Mouse (Mus musculus) lung, embryonic 16.5 days (tissue): ENCODE measurements around the gene Pknox2. TPM values are rescaled to one million over a fixed set of nuclear protein-coding genes. Genes with fewer than 3 reads are reported as not detected.

Experiments used
- ATAC-seq: fragments of 200-750 bp; cut with Nextera tagmentation; 2 replicates; pipeline ENCODE4 v1.8.0; 2017; ENCODE audit warnings: low read depth, mild to moderate bottlenecking, moderate library complexity
- H3K27ac ChIP-seq: fragments of 300-500 bp; sonication (generic); 2 replicates; pipeline ENCODE4 v1.5.1; 2014; ENCODE audit warnings: mild to moderate bottlenecking, control low read depth, low read length
- H3K27me3 ChIP-seq: fragments of 300-500 bp; sonication (generic); 2 replicates; pipeline ENCODE4 v1.6.1; 2014; ENCODE audit warnings: low read depth, low read length, mixed read lengths; ENCODE audit not compliant: control insufficient read depth, insufficient read depth
- H3K36me3 ChIP-seq: fragments of 300-500 bp; sonication (generic); 2 replicates; pipeline ENCODE4 v1.6.1; 2014; ENCODE audit warnings: low read length; ENCODE audit not compliant: control insufficient read depth, insufficient read depth
- H3K4me1 ChIP-seq: fragments of 300-500 bp; sonication (generic); replicated peaks from 2 replicates; pipeline ENCODE4 v1.6.1; 2014; ENCODE audit warnings: low read length, mixed read lengths; ENCODE audit not compliant: control insufficient read depth, insufficient read depth
- H3K4me2 ChIP-seq: fragments of 300-500 bp; sonication (generic); 2 replicates; pipeline ENCODE4 v1.6.1; 2014; ENCODE audit warnings: low read depth, low read length, control low read depth
- H3K4me3 ChIP-seq: fragments of 300-500 bp; sonication (generic); 2 replicates; pipeline ENCODE4 v1.5.1; 2014; ENCODE audit warnings: mild to moderate bottlenecking, low read length, control low read depth
- H3K9ac ChIP-seq: fragments of 300-500 bp; sonication (generic); 2 replicates; pipeline ENCODE4 v1.6.1; 2014; ENCODE audit warnings: low read length, control low read depth
- H3K9me3 ChIP-seq: fragments of 300-500 bp; sonication (generic); 2 replicates; pipeline ENCODE4 v1.6.1; 2016; ENCODE audit warnings: low read length; ENCODE audit not compliant: control insufficient read depth
- WGBS: fragments of 180-500 bp; shearing (Covaris S2); extraction: QIAGEN DNeasy Blood & Tissue Kit; methylation state at CpG from one replicate; pipeline ENCODE4 v1.1.7; 2014; 5-methylcytosine and 5-hydroxymethylcytosine counted together
- polyA plus RNA-seq: library from polyadenylated mRNA; unstranded; fragments of >200 nt; fragmentation: Nextera tagmentation; extraction: Ambion mirVana; gene quantifications from 2 replicates; pipeline ENCODE4 v1.2.1, GENCODE M21; 2015

The Pknox2 gene
- polyA plus RNA-seq, 1 experiment from 2014 or later, result 12.8 TPM

GRCm38 (mm10) chr9:36883569-36883968, 263.6 kb downstream of the Pknox2 start:
- Histone ChIP-seq H3K27me3 (no peaks in the 10 kb centered on the region), H3K4me2 (no peak overlapping the region), H3K4me3 (no peak overlapping the region), H3K9me3 (no peaks in the 10 kb centered on the region), H3K36me3 (no peaks in the 10 kb centered on the region), H3K9ac (no peak overlapping the region), H3K4me1 (no peaks in the 10 kb centered on the region), H3K27ac (no peak overlapping the region)
- WGBS, result 41% methylated on average over 3 of the region's 3 CpGs
- ATAC-seq, result no peak

DNA sequence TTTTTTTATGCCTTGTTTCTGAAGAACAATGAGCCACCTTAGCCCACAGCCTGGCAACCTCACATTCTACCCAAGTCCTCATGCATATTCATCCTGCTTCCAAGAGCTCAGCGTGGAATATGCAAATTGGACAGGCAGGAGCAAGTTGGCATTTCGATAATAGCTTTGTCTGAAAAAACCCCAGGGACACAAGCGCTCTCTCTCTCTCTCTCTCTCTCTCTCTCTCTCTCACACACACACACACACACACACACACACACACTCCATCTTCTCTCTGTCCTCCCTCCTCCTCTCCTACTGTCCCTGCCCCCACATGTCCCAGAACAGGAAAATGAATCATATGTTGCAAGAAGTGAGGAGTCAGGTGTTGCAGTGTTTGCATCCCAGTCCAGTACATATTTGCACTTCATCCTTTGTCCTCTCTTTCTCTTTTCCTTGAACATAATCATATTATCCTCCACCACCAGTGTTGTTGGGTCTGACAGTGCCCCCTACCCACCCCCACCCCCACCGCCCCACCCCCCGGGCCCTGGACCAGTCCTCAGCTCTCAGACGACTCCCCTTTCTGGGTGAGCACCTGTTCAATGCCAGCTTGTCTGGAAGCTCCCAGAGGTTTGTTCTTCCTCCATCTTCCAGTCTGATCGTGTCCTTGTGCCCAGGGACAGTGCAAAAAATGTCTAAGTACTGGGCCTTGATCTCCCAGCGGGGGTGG, 265.0 kb downstream of the Pknox2 start:
- no peak for ATAC-seq
- Histone ChIP-seq H3K36me3 (no peaks in the 10 kb centered on the region), H3K4me3 (no peak overlapping the region), H3K4me2 (no peak overlapping the region), H3K27ac (no peak overlapping the region), H3K9me3 (no peaks in the 10 kb centered on the region), H3K27me3 (no peaks in the 10 kb centered on the region), H3K4me1 (no peaks in the 10 kb centered on the region), H3K9ac (no peak overlapping the region)
- 42% methylated on average over 8 of the region's 8 CpGs for WGBS

GRCm38 (mm10) chr9:36881615-36882014, 265.6 kb downstream of the Pknox2 start:
- H3K4me1 ChIP-seq, result no peaks in the 10 kb centered on the region
- H3K27me3 ChIP-seq, result no peaks in the 10 kb centered on the region
- H3K4me2 ChIP-seq, result no peak overlapping the region
- WGBS, result 73% methylated on average over 5 of the region's 5 CpGs
- no peaks in the 10 kb centered on the region for H3K9me3 ChIP-seq
- no peak overlapping the region for H3K27ac ChIP-seq
- no peaks in the 10 kb centered on the region for H3K36me3 ChIP-seq
- ATAC-seq, result no peak
- no peak overlapping the region for H3K9ac ChIP-seq
- no peak overlapping the region for H3K4me3 ChIP-seq

DNA sequence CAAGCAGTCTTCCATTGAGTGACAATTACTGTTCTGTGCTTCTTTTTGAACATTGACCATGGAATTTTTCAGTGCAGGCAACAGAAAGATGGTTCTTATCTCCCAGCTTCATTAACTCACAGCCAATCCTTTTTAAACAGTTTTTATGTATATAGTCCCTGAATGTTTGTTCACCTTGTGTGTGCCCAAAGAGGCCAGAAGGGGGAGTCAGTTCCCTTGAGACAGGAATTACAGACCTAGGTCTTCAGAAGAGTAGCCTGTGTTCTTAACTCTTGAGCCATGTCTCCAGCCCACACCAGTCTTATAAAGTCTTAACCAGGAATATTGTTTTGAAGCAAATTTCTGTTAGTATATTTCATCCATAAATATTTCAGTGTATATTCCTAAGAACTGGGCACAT, 270.4 kb downstream of the Pknox2 start:
- no peak for ATAC-seq
- no peak overlapping the region for H3K4me2 ChIP-seq

GRCm38 (mm10) chr9:36876313-36876712, 270.9 kb downstream of the Pknox2 start:
- no peaks in the 10 kb centered on the region for H3K36me3 ChIP-seq
- no peak overlapping the region for H3K27ac ChIP-seq
- 81% methylated on average over 5 of the region's 5 CpGs for WGBS
- no peak overlapping the region for H3K9ac ChIP-seq
- no peaks in the 10 kb centered on the region for H3K4me1 ChIP-seq
- no peak overlapping the region for H3K4me2 ChIP-seq
- no peak for ATAC-seq
- H3K27me3 ChIP-seq, result no peaks in the 10 kb centered on the region
- H3K4me3 ChIP-seq, result no peak overlapping the region
- no peaks in the 10 kb centered on the region for H3K9me3 ChIP-seq

More for the DNA sequence above, 270.4 kb downstream of the Pknox2 start:
- Histone ChIP-seq H3K36me3 (no peaks in the 10 kb centered on the region), H3K9ac (no peak overlapping the region), H3K4me1 (no peaks in the 10 kb centered on the region), H3K27me3 (no peaks in the 10 kb centered on the region), H3K9me3 (no peaks in the 10 kb centered on the region), H3K27ac (no peak overlapping the region), H3K4me3 (no peak overlapping the region)

DNA sequence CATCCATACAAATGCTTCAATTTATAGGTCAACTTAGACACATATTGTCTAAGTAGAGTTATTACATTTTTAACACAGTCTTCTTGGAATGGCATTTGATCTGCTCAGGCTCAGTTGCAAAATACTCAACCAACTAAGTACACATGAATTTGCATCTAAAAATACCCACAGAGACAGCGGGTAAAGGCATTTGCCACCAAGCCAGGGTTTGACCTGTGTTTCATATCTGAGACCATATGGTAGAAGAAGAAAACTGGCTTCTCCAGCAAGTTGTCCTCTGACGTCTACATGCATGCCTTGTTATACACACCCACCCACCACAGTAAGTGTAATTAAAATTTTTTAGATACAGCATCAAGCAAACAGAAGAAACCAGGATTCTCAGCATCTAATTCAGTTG, 273.4 kb downstream of the Pknox2 start:
- Histone ChIP-seq H3K4me2 (no peak overlapping the region), H3K9ac (no peak overlapping the region), H3K4me1 (no peaks in the 10 kb centered on the region), H3K27ac (no peak overlapping the region), H3K27me3 (no peaks in the 10 kb centered on the region), H3K4me3 (no peak overlapping the region), H3K36me3 (no peaks in the 10 kb centered on the region), H3K9me3 (no peaks in the 10 kb centered on the region)
- no peak for ATAC-seq
- 65% methylated on average over 2 of the region's 2 CpGs for WGBS

DNA sequence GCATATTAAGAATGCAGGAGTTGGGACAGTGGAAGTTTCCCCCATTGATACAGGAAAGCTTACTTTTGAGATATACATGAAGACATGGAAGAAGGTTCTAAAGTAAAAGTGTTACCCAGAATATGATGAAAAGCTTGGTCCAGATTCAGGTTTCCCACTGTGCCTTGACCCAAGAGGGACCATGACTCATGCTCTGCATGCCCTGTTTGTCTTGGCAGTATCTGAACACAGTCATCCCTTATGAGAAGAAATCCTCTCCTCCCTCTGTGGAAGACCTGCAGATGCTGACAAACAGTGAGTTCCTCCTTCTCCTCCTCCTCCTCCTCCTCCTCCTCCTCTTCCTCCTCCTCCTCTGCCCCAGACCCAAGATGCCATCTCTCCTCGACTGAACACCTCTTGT, 276.9 kb downstream of the Pknox2 start:
- H3K27ac ChIP-seq, result no peak overlapping the region
- no peak overlapping the region for H3K4me3 ChIP-seq
- WGBS, result 20% methylated on average over 1 of the region's 1 CpGs
- H3K9me3 ChIP-seq, result no peaks in the 10 kb centered on the region
- H3K4me1 ChIP-seq, result no peaks in the 10 kb centered on the region
- H3K9ac ChIP-seq, result no peak overlapping the region
- H3K27me3 ChIP-seq, result no peaks in the 10 kb centered on the region
- no peaks in the 10 kb centered on the region for H3K36me3 ChIP-seq
- no peak for ATAC-seq
- H3K4me2 ChIP-seq, result no peak overlapping the region

DNA sequence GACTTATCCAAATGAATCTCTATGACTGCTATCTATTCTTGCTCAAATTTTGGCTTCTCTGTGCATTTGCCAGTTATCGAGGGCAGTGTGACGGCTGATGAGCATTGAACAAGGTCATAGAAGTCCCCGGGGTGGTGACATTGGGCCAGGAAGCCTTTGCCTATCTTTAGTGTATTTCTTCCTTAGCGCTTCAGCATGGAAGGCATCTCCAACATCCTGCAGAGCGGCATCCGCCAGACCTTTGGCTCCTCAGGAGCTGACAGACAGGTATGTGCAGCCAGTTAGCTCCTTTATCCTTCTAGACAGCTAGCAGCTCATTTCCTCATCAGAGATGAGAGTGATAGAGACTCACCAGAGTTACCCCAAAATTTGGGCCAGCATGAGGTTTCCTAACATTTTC, 278.5 kb downstream of the Pknox2 start:
- Histone ChIP-seq H3K27me3 (no peaks in the 10 kb centered on the region), H3K36me3 (no peaks in the 10 kb centered on the region), H3K9ac (no peak overlapping the region), H3K9me3 (no peaks in the 10 kb centered on the region), H3K4me3 (no peak overlapping the region), H3K27ac (no peak overlapping the region), H3K4me2 (no peak overlapping the region), H3K4me1 (no peaks in the 10 kb centered on the region)
- ATAC-seq, result no peak
- WGBS, result 87% methylated on average over 6 of the region's 6 CpGs

GRCm38 (mm10) chr9:36864862-36865813, 282.1 kb downstream of the Pknox2 start:
- Histone ChIP-seq H3K4me1 (no peaks in the 10 kb centered on the region), H3K36me3 (no peaks in the 10 kb centered on the region), H3K4me3 (no peak overlapping the region), H3K9me3 (no peaks in the 10 kb centered on the region), H3K4me2 (no peak overlapping the region), H3K27ac (no peak overlapping the region), H3K27me3 (no peaks in the 10 kb centered on the region), H3K9ac (no peak overlapping the region)
- ATAC-seq, result no peak
- 46% methylated on average over 4 of the region's 4 CpGs for WGBS
